Mouse (Mus musculus): ENCODE results near the gene Nlgn1.

DNA sequence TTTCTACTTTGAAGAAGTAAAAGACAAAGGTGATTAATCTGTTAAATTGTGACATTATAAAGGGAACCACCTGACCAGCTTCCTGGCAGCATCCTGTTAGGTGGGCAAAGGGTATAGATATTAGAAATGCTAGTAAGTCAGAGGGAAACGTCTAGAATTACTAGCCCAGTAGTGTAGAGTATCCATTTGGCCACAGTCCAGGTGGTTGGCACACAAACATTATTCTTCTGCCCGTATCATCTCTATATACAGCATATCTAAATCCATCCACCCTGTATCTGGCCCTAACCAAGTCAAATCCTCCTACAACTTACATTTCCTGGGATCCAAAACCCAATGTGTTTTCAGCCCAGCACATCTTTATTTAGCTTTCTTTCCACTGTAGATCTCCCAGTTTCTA, 5.2 kb upstream of the Nlgn1 start:
- TF ChIP-seq MAX (IDR thresholded peaks at IDR 0.05; ENCODE audit: low read depth) = no peak
- no peak for TF ChIP-seq POLR2A (IDR thresholded peaks at IDR 0.05; ENCODE audit: insufficient read length, low read depth)
- TF ChIP-seq MYOD1 (IDR thresholded peaks at IDR 0.05; ENCODE audit: control insufficient read depth in 1 of 3, insufficient read length in 2 of 3, low read depth in 2 of 3) = no peak
- no peak for TF ChIP-seq POLR2AphosphoS2 (IDR thresholded peaks at IDR 0.05; ENCODE audit: insufficient read length, low read depth)
- no peak for TF ChIP-seq TCF12 (IDR thresholded peaks at IDR 0.05; ENCODE audit: insufficient read depth, poor library complexity, severe bottlenecking)
- TF ChIP-seq REST (IDR thresholded peaks at IDR 0.05; ENCODE audit: insufficient read depth, insufficient read length) = no peak
- TF ChIP-seq MYOG (IDR thresholded peaks at IDR 0.05; ENCODE audit: control insufficient read depth in 1 of 3, insufficient read depth in 1 of 3, insufficient read length in 2 of 3, low read depth in 2 of 3) = no peak
- no peak for TF ChIP-seq USF1 (IDR thresholded peaks at IDR 0.05; ENCODE audit: low read depth)
- TF ChIP-seq CEBPB (IDR thresholded peaks at IDR 0.05; ENCODE audit: insufficient read depth, poor library complexity, severe bottlenecking) = no peak
- TF ChIP-seq TCF3 (IDR thresholded peaks at IDR 0.05; ENCODE audit: insufficient read length, low read depth) = no peak
- TF ChIP-seq E2F4 (IDR thresholded peaks at IDR 0.05; ENCODE audit: insufficient read depth) = no peak
